Mouse (Mus musculus): ENCODE data around the gene Socs4. TPM values are rescaled to one million over a fixed set of nuclear protein-coding genes. Genes with fewer than 3 reads are reported as not detected.
A peak's percentile ranks its signal among the peaks of the same experiment; 100 is the strongest.

Gene Socs4
- polyA plus RNA-seq, 1 experiment from 2014 or later, result 6.0 TPM

GRCm38 (mm10) chr14:47241046-47241445 lies 35.7 kb upstream of the Socs4 start:
- no peak overlapping the region for H3K4me2 ChIP-seq (replicated peaks; ENCODE audit: low read depth, low read length)
- 91% methylated on average over 6 of the region's 6 CpGs for WGBS
- ATAC-seq (ENCODE audit: insufficient number of reproducible peaks, insufficient read depth, low FRiP score, low read depth), result no peak
- no peaks in the 10 kb centered on the region for H3K4me1 ChIP-seq (ENCODE audit: control insufficient read depth, insufficient read depth, low read length)
- no peaks in the 10 kb centered on the region for H3K9me3 ChIP-seq (ENCODE audit: control insufficient read depth, low read depth, low read length)
- no peak overlapping the region for H3K9ac ChIP-seq (replicated peaks; ENCODE audit: low read depth, low read length)
- H3K4me3 ChIP-seq (ENCODE audit: low read depth, low read length), result no peak overlapping the region
- no peak overlapping the region for H3K27ac ChIP-seq (ENCODE audit: low read length)
- no peaks in the 10 kb centered on the region for H3K27me3 ChIP-seq (ENCODE audit: control insufficient read depth, insufficient read depth, low read length)
- H3K36me3 ChIP-seq (ENCODE audit: control insufficient read depth, insufficient read depth, low read length), result peaks cover 29% of the 10 kb centered on the region

DNA sequence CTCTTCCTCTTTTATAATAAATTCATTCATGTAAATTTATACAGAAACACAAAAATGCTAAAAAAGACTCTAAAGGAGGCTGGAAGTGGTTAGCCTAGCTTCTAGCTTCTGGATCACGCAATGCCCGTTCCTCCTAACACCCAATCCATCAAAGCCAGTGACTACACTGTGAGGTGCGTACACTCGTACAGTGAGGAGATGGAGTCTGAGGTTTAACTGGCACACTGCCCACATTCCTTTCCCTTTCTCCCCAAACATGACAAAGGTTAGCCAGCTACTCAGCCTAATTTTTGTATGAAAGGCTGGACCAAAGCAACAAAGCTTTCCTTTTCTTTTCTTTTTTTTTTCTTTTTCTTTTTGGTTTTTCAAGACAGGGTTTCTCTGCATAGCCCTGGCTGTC lies 34.0 kb upstream of the Socs4 start:
- H3K36me3 ChIP-seq (ENCODE audit: control insufficient read depth, insufficient read depth, low read length), result peaks cover 46% of the 10 kb centered on the region
- H3K27ac ChIP-seq (ENCODE audit: low read length), result no peak overlapping the region
- H3K9ac ChIP-seq (replicated peaks; ENCODE audit: low read depth, low read length), result no peak overlapping the region
- ATAC-seq (ENCODE audit: insufficient number of reproducible peaks, insufficient read depth, low FRiP score, low read depth), result no peak
- no peaks in the 10 kb centered on the region for H3K4me1 ChIP-seq (ENCODE audit: control insufficient read depth, insufficient read depth, low read length)
- H3K4me3 ChIP-seq (ENCODE audit: low read depth, low read length), result no peak overlapping the region
- no peaks in the 10 kb centered on the region for H3K9me3 ChIP-seq (ENCODE audit: control insufficient read depth, low read depth, low read length)
- WGBS, result 38% methylated on average over 4 of the region's 4 CpGs
- H3K27me3 ChIP-seq (ENCODE audit: control insufficient read depth, insufficient read depth, low read length), result no peaks in the 10 kb centered on the region
- no peak overlapping the region for H3K4me2 ChIP-seq (replicated peaks; ENCODE audit: low read depth, low read length)

GRCm38 (mm10) chr14:47249839-47250238 lies 26.9 kb upstream of the Socs4 start:
- Histone ChIP-seq H3K9me3 (ENCODE audit: control insufficient read depth, low read depth, low read length) (no peaks in the 10 kb centered on the region), H3K27me3 (ENCODE audit: control insufficient read depth, insufficient read depth, low read length) (no peaks in the 10 kb centered on the region), H3K9ac (replicated peaks; ENCODE audit: low read depth, low read length) (no peak overlapping the region), H3K36me3 (ENCODE audit: control insufficient read depth, insufficient read depth, low read length) (peaks cover 42% of the 10 kb centered on the region), H3K4me2 (replicated peaks; ENCODE audit: low read depth, low read length) (no peak overlapping the region), H3K4me1 (ENCODE audit: control insufficient read depth, insufficient read depth, low read length) (no peaks in the 10 kb centered on the region), H3K4me3 (ENCODE audit: low read depth, low read length) (no peak overlapping the region), H3K27ac (ENCODE audit: low read length) (no peak overlapping the region)
- WGBS, result 85% methylated on average over 6 of the region's 6 CpGs
- ATAC-seq (ENCODE audit: insufficient number of reproducible peaks, insufficient read depth, low FRiP score, low read depth), result no peak

DNA sequence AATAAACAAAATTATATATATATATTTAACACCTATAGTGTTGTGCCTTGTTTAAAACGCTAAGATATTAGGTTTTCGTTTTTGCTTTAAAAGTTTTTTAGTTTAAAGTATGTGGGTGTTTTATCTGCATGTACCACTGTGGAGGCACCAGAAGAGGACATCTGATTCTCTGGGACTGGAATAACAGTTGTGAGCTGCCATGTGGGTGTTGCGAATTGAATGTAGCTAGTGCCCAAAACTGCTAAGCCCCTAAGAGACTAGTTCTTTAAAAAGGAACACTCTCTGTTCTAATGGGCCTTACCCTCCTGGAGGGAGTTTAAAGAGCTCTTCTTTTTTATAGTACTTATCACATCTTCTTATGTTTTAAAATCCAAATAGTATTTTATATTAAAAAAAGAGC lies 11.9 kb upstream of the Socs4 start:
- Histone ChIP-seq H3K9ac (replicated peaks; ENCODE audit: low read depth, low read length) (no peak overlapping the region), H3K4me3 (ENCODE audit: low read depth, low read length) (no peak overlapping the region), H3K27me3 (ENCODE audit: control insufficient read depth, insufficient read depth, low read length) (no peaks in the 10 kb centered on the region), H3K36me3 (ENCODE audit: control insufficient read depth, insufficient read depth, low read length) (peaks cover 48% of the 10 kb centered on the region), H3K9me3 (ENCODE audit: control insufficient read depth, low read depth, low read length) (no peaks in the 10 kb centered on the region), H3K4me1 (ENCODE audit: control insufficient read depth, insufficient read depth, low read length) (no peaks in the 10 kb centered on the region), H3K27ac (ENCODE audit: low read length) (no peak overlapping the region), H3K4me2 (replicated peaks; ENCODE audit: low read depth, low read length) (no peak overlapping the region)
- 96% methylated on average over 3 of the region's 3 CpGs for whole genome bisulfite sequencing
- no peak for ATAC-seq (ENCODE audit: insufficient number of reproducible peaks, insufficient read depth, low FRiP score, low read depth)

DNA sequence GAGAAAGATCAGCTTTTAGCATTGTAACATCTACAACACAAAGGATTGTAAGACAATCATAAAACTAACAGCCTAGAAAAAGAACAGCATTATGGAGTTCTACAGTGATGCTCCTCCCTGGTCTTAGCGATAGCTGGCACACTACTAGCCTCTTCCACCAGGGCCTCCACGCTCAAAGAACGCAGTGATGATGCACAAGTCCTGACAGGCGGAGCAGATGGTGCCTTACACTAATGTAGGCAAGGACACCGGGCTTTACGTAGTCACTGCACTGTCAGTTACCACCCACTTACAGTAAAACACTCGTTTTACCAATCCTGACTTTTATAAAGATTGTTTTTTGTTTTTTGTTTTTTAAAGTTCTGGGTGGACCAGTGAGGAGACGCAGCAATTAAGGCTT lies 10.9 kb upstream of the Socs4 start:
- no peak overlapping the region for H3K4me3 ChIP-seq (ENCODE audit: low read depth, low read length)
- no peaks in the 10 kb centered on the region for H3K4me1 ChIP-seq (ENCODE audit: control insufficient read depth, insufficient read depth, low read length)
- WGBS, result 94% methylated on average over 8 of the region's 8 CpGs
- H3K27ac ChIP-seq (ENCODE audit: low read length), result no peak overlapping the region
- no peak overlapping the region for H3K4me2 ChIP-seq (replicated peaks; ENCODE audit: low read depth, low read length)
- ATAC-seq (ENCODE audit: insufficient number of reproducible peaks, insufficient read depth, low FRiP score, low read depth), result no peak
- no peaks in the 10 kb centered on the region for H3K9me3 ChIP-seq (ENCODE audit: control insufficient read depth, low read depth, low read length)
- H3K9ac ChIP-seq (replicated peaks; ENCODE audit: low read depth, low read length), result no peak overlapping the region
- no peaks in the 10 kb centered on the region for H3K27me3 ChIP-seq (ENCODE audit: control insufficient read depth, insufficient read depth, low read length)
- H3K36me3 ChIP-seq (ENCODE audit: control insufficient read depth, insufficient read depth, low read length), result peaks cover 47% of the 10 kb centered on the region

DNA sequence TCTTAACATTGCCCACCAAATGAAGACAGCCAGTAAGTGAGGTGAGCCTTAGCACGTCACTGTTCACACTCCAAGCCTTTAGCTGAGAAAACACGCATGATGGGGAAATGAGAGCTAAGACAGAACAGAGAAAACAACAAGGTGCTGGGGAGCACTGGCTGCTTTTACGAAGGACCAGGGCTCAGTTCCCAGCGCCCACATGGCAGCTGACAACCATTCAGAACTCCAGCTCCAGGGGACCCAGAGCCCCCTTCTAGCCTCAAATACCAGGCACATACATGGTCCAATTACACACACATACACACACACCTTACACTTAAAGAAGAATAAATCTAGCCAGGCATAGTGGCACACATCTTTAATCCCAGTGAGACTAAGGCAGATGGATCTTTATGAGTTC lies 7.7 kb upstream of the Socs4 start:
- Histone ChIP-seq H3K27me3 (ENCODE audit: control insufficient read depth, insufficient read depth, low read length) (no peaks in the 10 kb centered on the region), H3K4me1 (ENCODE audit: control insufficient read depth, insufficient read depth, low read length) (no peaks in the 10 kb centered on the region), H3K4me3 (ENCODE audit: low read depth, low read length) (no peak overlapping the region), H3K9ac (replicated peaks; ENCODE audit: low read depth, low read length) (no peak overlapping the region), H3K4me2 (replicated peaks; ENCODE audit: low read depth, low read length) (no peak overlapping the region), H3K27ac (ENCODE audit: low read length) (no peak overlapping the region), H3K9me3 (ENCODE audit: control insufficient read depth, low read depth, low read length) (no peaks in the 10 kb centered on the region), H3K36me3 (ENCODE audit: control insufficient read depth, insufficient read depth, low read length) (peaks cover 47% of the 10 kb centered on the region)
- WGBS, result 95% methylated on average over 4 of the region's 4 CpGs
- ATAC-seq (ENCODE audit: insufficient number of reproducible peaks, insufficient read depth, low FRiP score, low read depth), result no peak

- Histone ChIP-seq H3K36me3 (ENCODE audit: control insufficient read depth, insufficient read depth, low read length) (peaks cover 47% of the 10 kb centered on the region), H3K27me3 (ENCODE audit: control insufficient read depth, insufficient read depth, low read length) (no peaks in the 10 kb centered on the region), H3K4me3 (ENCODE audit: low read depth, low read length) (no peak overlapping the region), H3K27ac (ENCODE audit: low read length) (no peak overlapping the region), H3K9me3 (ENCODE audit: control insufficient read depth, low read depth, low read length) (no peaks in the 10 kb centered on the region), H3K9ac (replicated peaks; ENCODE audit: low read depth, low read length) (no peak overlapping the region), H3K4me2 (replicated peaks; ENCODE audit: low read depth, low read length) (no peak overlapping the region), H3K4me1 (ENCODE audit: control insufficient read depth, insufficient read depth, low read length) (no peaks in the 10 kb centered on the region)
- no peak for ATAC-seq (ENCODE audit: insufficient number of reproducible peaks, insufficient read depth, low FRiP score, low read depth)
- 94% methylated on average over 2 of the region's 2 CpGs for WGBS
These were observed 7.0 kb upstream of the Socs4 start for GRCm38 (mm10) chr14:47269706-47270105.

- no peak for ATAC-seq (ENCODE audit: insufficient number of reproducible peaks, insufficient read depth, low FRiP score, low read depth)
- no peak overlapping the region for H3K4me3 ChIP-seq (ENCODE audit: low read depth, low read length)
These were observed 3.0 kb upstream of the Socs4 start for GRCm38 (mm10) chr14:47273751-47274150.

GRCm38 (mm10) chr14:47275417-47275816 lies 1.3 kb upstream of the Socs4 start:
- peak overlapping the region; percentile 58 for H3K4me3 ChIP-seq (ENCODE audit: low read depth, low read length)
- no peak overlapping the region for H3K9ac ChIP-seq (replicated peaks; ENCODE audit: low read depth, low read length)
- peaks cover 15% of the 10 kb centered on the region for H3K36me3 ChIP-seq (ENCODE audit: control insufficient read depth, insufficient read depth, low read length)
- H3K4me2 ChIP-seq (replicated peaks; ENCODE audit: low read depth, low read length), result peak overlapping the region; percentile 71
- 31% methylated on average over 3 of the region's 3 CpGs for WGBS
- ATAC-seq (ENCODE audit: insufficient number of reproducible peaks, insufficient read depth, low FRiP score, low read depth), result no peak
- H3K9me3 ChIP-seq (ENCODE audit: control insufficient read depth, low read depth, low read length), result no peaks in the 10 kb centered on the region
- H3K4me1 ChIP-seq (ENCODE audit: control insufficient read depth, insufficient read depth, low read length), result peaks cover 8% of the 10 kb centered on the region
- no peak overlapping the region for H3K27ac ChIP-seq (ENCODE audit: low read length)
- H3K27me3 ChIP-seq (ENCODE audit: control insufficient read depth, insufficient read depth, low read length), result no peaks in the 10 kb centered on the region

More at GRCm38 (mm10) chr14:47273751-47274150, 3.0 kb upstream of the Socs4 start:
- no peaks in the 10 kb centered on the region for H3K9me3 ChIP-seq (ENCODE audit: control insufficient read depth, low read depth, low read length)
- no peaks in the 10 kb centered on the region for H3K27me3 ChIP-seq (ENCODE audit: control insufficient read depth, insufficient read depth, low read length)
- H3K4me1 ChIP-seq (ENCODE audit: control insufficient read depth, insufficient read depth, low read length), result peaks cover 8% of the 10 kb centered on the region
- WGBS, result 91% methylated on average over 3 of the region's 3 CpGs
- H3K36me3 ChIP-seq (ENCODE audit: control insufficient read depth, insufficient read depth, low read length), result peaks cover 26% of the 10 kb centered on the region
- H3K27ac ChIP-seq (ENCODE audit: low read length), result no peak overlapping the region
- no peak overlapping the region for H3K4me2 ChIP-seq (replicated peaks; ENCODE audit: low read depth, low read length)
- H3K9ac ChIP-seq (replicated peaks; ENCODE audit: low read depth, low read length), result no peak overlapping the region

Measured in stomach, embryonic 14.5 days (tissue).